Mouse (Mus musculus) liver, embryonic 14.5 days (tissue): ENCODE measurements around the gene Ddx10. TPM values are rescaled to one million over a fixed set of nuclear protein-coding genes. Genes with fewer than 3 reads are reported as not detected.

Source experiments
- ATAC-seq: fragments of 200-750 bp; cut with Nextera tagmentation; 2 replicates; pipeline ENCODE4 v1.8.0; 2017; ENCODE audit warnings: moderate number of reproducible peaks, mild to moderate bottlenecking, moderate library complexity; ENCODE audit not compliant: insufficient read depth
- DNase-seq, 3 experiments: peaks; one replicate each; pipeline ENCODE4 v3.0.0-alpha.2; 2012 to 2013; ENCODE audit warnings: low read depth in 3 of 3, low spot score in 3 of 3
- H3K27ac ChIP-seq: fragments of 300-500 bp; sonication (generic); 2 replicates; pipeline ENCODE4 v1.5.1; 2014; ENCODE audit warnings: moderate library complexity, mild to moderate bottlenecking, control low read depth, inconsistent platforms
- H3K27me3 ChIP-seq: fragments of 300-500 bp; sonication (generic); 2 replicates; pipeline ENCODE4 v1.6.1; 2014; ENCODE audit warnings: mild to moderate bottlenecking, low read length, moderate library complexity; ENCODE audit not compliant: control insufficient read depth, insufficient read depth
- H3K36me3 ChIP-seq: fragments of 300-500 bp; sonication (generic); replicated peaks from 2 replicates; pipeline ENCODE4 v1.6.1; 2014; ENCODE audit warnings: low read depth; ENCODE audit not compliant: control insufficient read depth, insufficient read depth
- H3K4me1 ChIP-seq, 2 experiments: fragments of 200-500 bp in 1 of 2; fragments of 300-500 bp in 1 of 2; sonication (generic) in 1 of 2; replicated peaks; 2 replicates each; pipeline ENCODE4 v1.6.1; 2012 to 2014; ENCODE audit warnings: antibody characterized with exemption in 1 of 2, inconsistent platforms in 1 of 2, low read length in 1 of 2; ENCODE audit not compliant: control insufficient read depth in 2 of 2, insufficient read depth in 2 of 2
- H3K4me2 ChIP-seq: fragments of 300-500 bp; sonication (generic); 2 replicates; pipeline ENCODE4 v1.6.1; 2014; ENCODE audit warnings: low read depth, mild to moderate bottlenecking, control low read depth, moderate library complexity
- H3K4me3 ChIP-seq, 2 experiments: fragments of 200-500 bp in 1 of 2; fragments of 300-500 bp in 1 of 2; sonication (generic) in 1 of 2; 2 replicates each; pipeline ENCODE4 v1.5.1; 2012 to 2014; ENCODE audit warnings: low read depth in 2 of 2, low read length in 2 of 2, mild to moderate bottlenecking in 2 of 2, control low read depth in 1 of 2, inconsistent platforms in 1 of 2, moderate library complexity in 1 of 2; ENCODE audit not compliant: insufficient read depth in 1 of 2
- H3K9ac ChIP-seq: fragments of 300-500 bp; sonication (generic); replicated peaks from 2 replicates; pipeline ENCODE4 v1.6.1; 2014; ENCODE audit warnings: mild to moderate bottlenecking, control low read depth, moderate library complexity
- H3K9me3 ChIP-seq: fragments of 300-500 bp; sonication (generic); 2 replicates; pipeline ENCODE4 v1.6.1; 2016; ENCODE audit warnings: low read length, mixed read lengths; ENCODE audit not compliant: control insufficient read depth
- CTCF ChIP-seq: IDR thresholded peaks from 2 replicates; pipeline ENCODE4 v1.5.1; 2016; ENCODE audit warnings: antibody characterized with exemption, low read depth, control low read depth
- EP300 ChIP-seq: IDR thresholded peaks from 2 replicates; pipeline ENCODE4 v1.6.1; 2016; ENCODE audit warnings: antibody characterized with exemption, low read depth
- WGBS: fragments of 180-500 bp; shearing (Covaris S2); extraction: QIAGEN DNeasy Blood & Tissue Kit; methylation state at CpG from one replicate; pipeline ENCODE4 v1.1.7; 2014; ENCODE audit not compliant: insufficient replicate concordance; 5-methylcytosine and 5-hydroxymethylcytosine counted together
- polyA plus RNA-seq, 2 experiments: library from polyadenylated mRNA; depleted of rRNA in 1 of 2; stranded (reverse) in 1 of 2; unstranded in 1 of 2; fragments of >200 nt; fragmentation: Nextera tagmentation in 1 of 2; extraction: Ambion mirVana in 1 of 2; gene quantifications; 2 replicates each; pipeline versions ENCODE4 v1.2.1 to v1.2.3; 2012 to 2014

Gene Ddx10
- polyA plus RNA-seq, 2 experiments = 7.0 to 14.1 TPM

GRCm38 (mm10) chr9:53140610-53141165 lies 107.2 kb downstream of the Ddx10 start:
- no peak overlapping the region for H3K4me2 ChIP-seq
- no peak for TF ChIP-seq CTCF
- TF ChIP-seq EP300 = no peak
- no peak overlapping the region for H3K4me3 ChIP-seq
- H3K9me3 ChIP-seq = no peaks in the 10 kb centered on the region
- 73% methylated on average over 8 of the region's 8 CpGs for whole genome bisulfite sequencing
- no peaks in the 10 kb centered on the region for H3K27me3 ChIP-seq
- no peak overlapping the region for H3K27ac ChIP-seq
- H3K36me3 ChIP-seq = no peaks in the 10 kb centered on the region
- no peak for DNase-seq
- no peak overlapping the region for H3K9ac ChIP-seq
- no peak for ATAC-seq
- no peaks in the 10 kb centered on the region for H3K4me1 ChIP-seq

GRCm38 (mm10) chr9:53132826-53133225 lies 115.0 kb downstream of the Ddx10 start:
- Histone ChIP-seq H3K27me3 (no peaks in the 10 kb centered on the region), H3K4me3 (no peak overlapping the region), H3K4me2 (no peak overlapping the region), H3K27ac (no peak overlapping the region), H3K4me1 (no peaks in the 10 kb centered on the region), H3K9me3 (no peaks in the 10 kb centered on the region), H3K36me3 (no peaks in the 10 kb centered on the region), H3K9ac (no peak overlapping the region)
- 83% methylated on average over 1 of the region's 1 CpGs for WGBS
- TF ChIP-seq CTCF (no peak), EP300 (no peak)
- no peak for DNase-seq
- ATAC-seq = no peak

GRCm38 (mm10) chr9:53130460-53130859 lies 117.4 kb downstream of the Ddx10 start:
- H3K4me2 ChIP-seq = no peak overlapping the region
- WGBS = 47% methylated on average over 2 of the region's 2 CpGs
- H3K27me3 ChIP-seq = no peaks in the 10 kb centered on the region
- H3K36me3 ChIP-seq = no peaks in the 10 kb centered on the region
- TF ChIP-seq EP300 (no peak), CTCF (no peak)
- no peak overlapping the region for H3K27ac ChIP-seq
- no peak overlapping the region for H3K4me3 ChIP-seq
- no peaks in the 10 kb centered on the region for H3K4me1 ChIP-seq
- DNase-seq = no peak
- H3K9me3 ChIP-seq = no peaks in the 10 kb centered on the region
- no peak overlapping the region for H3K9ac ChIP-seq
- no peak for ATAC-seq

GRCm38 (mm10) chr9:53101103-53101502 lies 146.8 kb downstream of the Ddx10 start:
- Histone ChIP-seq H3K36me3 (no peaks in the 10 kb centered on the region), H3K4me1 (no peaks in the 10 kb centered on the region), H3K9me3 (no peaks in the 10 kb centered on the region), H3K4me3 (no peak overlapping the region), H3K4me2 (no peak overlapping the region), H3K27ac (no peak overlapping the region), H3K9ac (no peak overlapping the region), H3K27me3 (no peaks in the 10 kb centered on the region)
- WGBS = 25% methylated on average over 1 of the region's 1 CpGs
- no peak for ATAC-seq
- TF ChIP-seq CTCF (no peak), EP300 (no peak)
- DNase-seq = no peak

GRCm38 (mm10) chr9:53095319-53096165 lies 152.3 kb downstream of the Ddx10 start:
- DNase-seq (no peak), ATAC-seq (no peak)
- H3K27me3 ChIP-seq = no peaks in the 10 kb centered on the region
- no peak overlapping the region for H3K4me3 ChIP-seq
- no peak overlapping the region for H3K9ac ChIP-seq
- H3K36me3 ChIP-seq = no peaks in the 10 kb centered on the region
- WGBS = 69% methylated on average over 5 of the region's 5 CpGs
- no peak overlapping the region for H3K4me2 ChIP-seq
- no peak overlapping the region for H3K27ac ChIP-seq
- TF ChIP-seq CTCF = no peak
- TF ChIP-seq EP300 = no peak
- no peaks in the 10 kb centered on the region for H3K4me1 ChIP-seq
- no peaks in the 10 kb centered on the region for H3K9me3 ChIP-seq
